ENCODE assay signal across 13 mouse cellular contexts in genomic region chr16:91804418-91804817, GRCm38 (mm10).
DNase-seq lines count a peak whose midpoint lies in the region; ATAC-seq and TF ChIP-seq lines count a peak whose summit lies in the region.
"Had no signal": no experiment of that assay in that cellular context is flagged by ENCODE, and none has a peak within 500 bp of the region (broad histone marks: within the 10 kb centered on the region; RNA-seq: fewer than 3 reads in every experiment).

No protein-coding gene starts in this region.

- no peak overlapping the region for H3K9ac ChIP-seq in heart, adult 2 months (ENCODE audit: low read depth, low read length)
- H3K9ac ChIP-seq in liver, embryonic 12.5 days: peak overlapping the region; percentile 76
- H3K9ac ChIP-seq in stomach, embryonic 15.5 days: no peak overlapping the region
- H3K9ac ChIP-seq: forebrain, embryonic 12.5 days had no signal

- no peak for TF ChIP-seq EP300 in heart, adult 2 months (IDR thresholded peaks at IDR 0.05; ENCODE audit: insufficient read depth, low read depth, low read length)

- peaks cover 9% of the 10 kb centered on the region for H3K4me1 ChIP-seq in heart, embryonic 10.5 days
- H3K4me1 ChIP-seq in heart, adult 2 months (ENCODE audit: control insufficient read depth, insufficient read depth, low read length): peaks cover 8% of the 10 kb centered on the region
- H3K4me1 ChIP-seq in liver, embryonic 12.5 days: peaks cover 62% of the 10 kb centered on the region
- H3K4me1 ChIP-seq in stomach, embryonic 15.5 days: no peaks in the 10 kb centered on the region
- H3K4me1 ChIP-seq: forebrain, embryonic 12.5 days had no signal

- no peaks in the 10 kb centered on the region for H3K79me2 ChIP-seq in heart, adult 2 months (replicated peaks; ENCODE audit: control insufficient read depth, insufficient read depth, low read length)

- H3K4me2 ChIP-seq in liver, embryonic 12.5 days: peak overlapping the region; percentile 76
- no peak overlapping the region for H3K4me2 ChIP-seq in stomach, embryonic 15.5 days
- H3K4me2 ChIP-seq: forebrain, embryonic 12.5 days had no signal

- intact Hi-C loops in heart, adult 2 months (cut with DNase I): loop anchor here (2.0 kb wide), 1 partner anchor 74 kb away; no protein-coding TSS in a partner anchor

- H3K9me3 ChIP-seq in heart, embryonic 10.5 days: no peaks in the 10 kb centered on the region
- no peaks in the 10 kb centered on the region for H3K9me3 ChIP-seq in liver, embryonic 12.5 days (replicated peaks)
- no peaks in the 10 kb centered on the region for H3K9me3 ChIP-seq in stomach, embryonic 15.5 days
- H3K9me3 ChIP-seq: forebrain, embryonic 12.5 days had no signal

- H3K4me3 ChIP-seq in heart, embryonic 10.5 days: peak overlapping the region; percentile 10; the same call in 1 of the 2 replicates
- H3K4me3 ChIP-seq in heart, adult 2 months: no peak overlapping the region
- peak overlapping the region; percentile 63 for H3K4me3 ChIP-seq in liver, embryonic 12.5 days
- no peak overlapping the region for H3K4me3 ChIP-seq in stomach, embryonic 15.5 days (replicated peaks)
- H3K4me3 ChIP-seq: forebrain, embryonic 12.5 days had no signal

- TF ChIP-seq CTCF in heart, adult 2 months (IDR thresholded peaks at IDR 0.05): no peak

- ATAC-seq in liver, embryonic 12.5 days: peak; percentile 98
- peak; percentile 94 for ATAC-seq in stomach, embryonic 15.5 days (ENCODE audit: insufficient read depth, low FRiP score, low read depth)

- WGBS in heart, embryonic 10.5 days: 45% methylated on average over 8 of the region's 8 CpGs
- 62% methylated on average over 8 of the region's 8 CpGs for WGBS in heart, adult 2 months
- 31% methylated on average over 8 of the region's 8 CpGs for WGBS in liver, embryonic 12.5 days (ENCODE audit: insufficient replicate concordance)
- 84% methylated on average over 8 of the region's 8 CpGs for WGBS in stomach, embryonic 15.5 days

- peak overlapping the region; percentile 57; the same call in 1 of the 2 replicates for H3K27ac ChIP-seq in heart, embryonic 10.5 days
- no peak overlapping the region for H3K27ac ChIP-seq in heart, adult 2 months
- H3K27ac ChIP-seq in liver, embryonic 12.5 days: peak overlapping the region; percentile 98
- H3K27ac ChIP-seq in stomach, embryonic 15.5 days: no peak overlapping the region
- H3K27ac ChIP-seq: forebrain, embryonic 12.5 days; macrophage had no signal

- peak; percentile 83 for DNase-seq in heart, embryonic 10.5 days (ENCODE audit: low spot score)
- no peak for DNase-seq in heart, adult 2 months
- DNase-seq in spleen, adult 12 weeks (ENCODE audit: low spot score): peak; percentile 65
- no peak for DNase-seq in spleen, adult 18-20 months
- no peak for DNase-seq in thymus, adult 18-20 months
- DNase-seq in cerebellum, postnatal 4 days (ENCODE audit: low spot score in 2 of 2): no peak
- DNase-seq: B cell, adult 2 months; kidney, adult 9 months; thymus, postnatal 25 days had no signal

- no peak for TF ChIP-seq POLR2A in heart, adult 2 months (IDR thresholded peaks at IDR 0.05; ENCODE audit: insufficient read depth, low read depth, low read length)

- H3K27me3 ChIP-seq in heart, embryonic 10.5 days (ENCODE audit: insufficient read depth, poor library complexity, severe bottlenecking): no peaks in the 10 kb centered on the region
- no peaks in the 10 kb centered on the region for H3K27me3 ChIP-seq in heart, adult 2 months (ENCODE audit: control insufficient read depth, insufficient read depth, low read length)
- no peaks in the 10 kb centered on the region for H3K27me3 ChIP-seq in liver, embryonic 12.5 days (replicated peaks)
- no peaks in the 10 kb centered on the region for H3K27me3 ChIP-seq in stomach, embryonic 15.5 days (replicated peaks)
- H3K27me3 ChIP-seq: forebrain, embryonic 12.5 days had no signal

- H3K36me3 ChIP-seq in heart, embryonic 10.5 days: peaks cover 54% of the 10 kb centered on the region
- peaks cover 4% of the 10 kb centered on the region for H3K36me3 ChIP-seq in heart, adult 2 months (ENCODE audit: control insufficient read depth, insufficient read depth, low read length)
- peaks cover 60% of the 10 kb centered on the region for H3K36me3 ChIP-seq in liver, embryonic 12.5 days
- peaks cover 6% of the 10 kb centered on the region; the same call in 1 of the 2 replicates for H3K36me3 ChIP-seq in stomach, embryonic 15.5 days

Comparison
In these comparisons a context has a peak if more than half of its experiments do, and no peak if none do; other contexts are left out.
1. DNase-seq: peak in heart, embryonic 10.5 days (single experiment) and spleen, adult 12 weeks (single experiment); none in heart, adult 2 months (0 of 2), spleen, adult 18-20 months (0 of 2), thymus, adult 18-20 months (0 of 2) and cerebellum, postnatal 4 days (0 of 2).
2. H3K27ac ChIP-seq: peak in heart, embryonic 10.5 days (single experiment) and liver, embryonic 12.5 days (single experiment); none in heart, adult 2 months (single experiment) and stomach, embryonic 15.5 days (single experiment).
3. H3K4me3 ChIP-seq: peak in heart, embryonic 10.5 days (single experiment) and liver, embryonic 12.5 days (single experiment); none in heart, adult 2 months (single experiment) and stomach, embryonic 15.5 days (single experiment).